Mouse (Mus musculus) CD4-positive naive resting alpha-beta T cell, adult 57 days (primary cell): ENCODE measurements around the gene Akr1cl. TPM values are rescaled to one million over a fixed set of nuclear protein-coding genes. Genes with fewer than 3 reads are reported as not detected.

ENCODE experiments used
- total RNA-seq: library from RNA; stranded (reverse); gene quantifications from one replicate; pipeline ENCODE4 v1.2.4, GENCODE M21; 2023

Akr1cl gene
- total RNA-seq, result not detected

DNA sequence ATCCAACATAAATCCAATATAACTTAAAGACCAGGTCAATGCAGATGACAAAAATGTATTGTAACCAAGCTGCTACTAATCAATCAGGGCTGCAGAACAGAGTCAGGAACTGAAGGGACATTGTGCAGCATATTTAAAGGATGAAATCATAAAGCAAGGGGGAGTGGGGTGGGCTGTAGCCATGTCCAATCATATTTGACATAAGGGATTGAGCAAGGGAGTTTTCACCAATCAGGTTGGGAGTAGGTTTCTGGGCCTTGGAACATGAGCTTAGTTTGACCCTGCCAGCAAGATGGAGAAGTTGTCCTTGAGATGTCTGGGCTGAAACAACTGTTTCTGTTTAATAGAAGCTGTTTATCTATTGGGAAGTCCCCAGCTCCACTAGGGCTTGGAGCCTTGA is at the start of gene Akr1cl:
TSS of gene Akr1cl (minus strand) at position 119 of the 400 bp plus-strand sequence.

GRCm38 (mm10) chr1:65082188-65082587 is 49.6 kb upstream of the Akr1cl start, which contains the start of gene Crygb:
Gene Crygb (minus strand): TSS chr1:65082288.

DNA sequence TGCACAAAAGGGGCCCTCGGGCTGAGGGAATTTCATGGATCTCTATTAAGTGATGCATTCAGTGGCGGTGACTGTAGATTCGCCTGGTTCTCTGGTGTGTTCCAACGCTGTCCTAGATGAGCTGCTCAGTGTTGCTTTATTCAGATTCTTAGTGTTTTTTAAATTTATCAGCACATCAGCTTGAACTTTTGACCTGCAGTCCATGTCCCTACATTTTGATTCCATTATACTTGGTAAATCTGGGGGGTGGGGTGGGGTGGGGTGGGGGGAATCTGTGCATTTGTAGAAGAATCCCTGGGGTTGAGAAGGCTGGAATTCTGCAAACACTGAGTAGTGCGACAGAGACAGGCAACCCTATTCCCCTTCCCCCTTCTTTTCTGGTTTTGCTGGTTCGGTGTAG is 41.0 kb upstream of the Akr1cl start, which contains the start of gene Crygc:
TSS of gene Crygc (minus strand) at position 101 of the 400 bp plus-strand sequence.

GRCm38 (mm10) chr1:65063352-65063751 is 30.8 kb upstream of the Akr1cl start, which contains the start of gene Crygd:
Gene Crygd (minus strand): TSS chr1:65063452.

GRCm38 (mm10) chr1:65050952-65051351 is 18.4 kb upstream of the Akr1cl start, which contains the start of gene Cryge:
Gene Cryge (minus strand): TSS chr1:65051149.

Other genes starting within 250 kb of the Akr1cl start
- gene Plekhm3, start 75.9 kb downstream of the Akr1cl start, total RNA-seq, result 13.9 TPM
- gene Cryge, start 18.4 kb upstream of the Akr1cl start, total RNA-seq, result not detected
- not detected for gene Crygd, start 30.7 kb upstream of the Akr1cl start, total RNA-seq
- not detected for gene Crygc, start 40.9 kb upstream of the Akr1cl start, total RNA-seq
- not detected for gene Crygb, start 49.5 kb upstream of the Akr1cl start, total RNA-seq
- not detected for gene Cryga, start 70.6 kb upstream of the Akr1cl start, total RNA-seq
- not detected for gene Gm28845, start 86.8 kb upstream of the Akr1cl start, total RNA-seq
- gene D630023F18Rik, start 90.5 kb upstream of the Akr1cl start, total RNA-seq, result not detected
- gene Idh1, start 153.7 kb upstream of the Akr1cl start, total RNA-seq, result 5.7 TPM
- 44.4 TPM for gene Pikfyve, start 153.9 kb upstream of the Akr1cl start, total RNA-seq
- not detected for gene Pth2r, start 249.3 kb upstream of the Akr1cl start, total RNA-seq